ENCODE assay signal across 26 mouse cellular contexts in the genomic region with DNA sequence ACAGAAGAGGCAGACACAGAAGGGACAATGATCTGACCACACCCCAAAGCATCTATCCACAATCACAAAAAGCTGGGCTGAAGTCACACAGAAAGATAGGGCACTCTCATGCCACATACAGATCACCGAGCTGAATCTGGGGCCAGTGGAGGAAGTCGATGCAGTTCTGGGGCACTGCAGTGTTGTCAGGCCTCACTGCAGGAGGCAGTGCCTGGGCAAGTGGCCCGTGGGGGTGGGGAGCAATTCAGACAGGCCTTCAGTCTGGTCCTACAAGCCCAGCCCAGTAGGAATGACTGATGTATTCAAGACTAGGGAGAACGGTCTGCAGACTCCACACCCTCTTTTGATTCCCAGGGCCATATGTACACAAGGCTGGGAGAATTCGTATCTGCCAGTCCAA. TPM values are rescaled to one million over a fixed set of nuclear protein-coding genes. Genes with fewer than 3 reads are reported as not detected.
DNase-seq lines count a peak whose midpoint lies in the region; ATAC-seq lines count a peak whose summit lies in the region.
"Had no signal": no experiment of that assay in that cellular context is flagged by ENCODE, and none has a peak within 500 bp of the region (broad histone marks: within the 10 kb centered on the region; RNA-seq: fewer than 3 reads in every experiment).

No protein-coding gene starts in this region.

- H3K9ac ChIP-seq in neural tube, embryonic 11.5 days (ENCODE audit: low read length) = 0 out of 2 replicates have a peak overlapping the region, but pooled peaks have one; percentile 11
- no peak overlapping the region for H3K9ac ChIP-seq in neural tube, embryonic 15.5 days (replicated peaks)
- H3K9ac ChIP-seq: embryonic facial prominence, embryonic 12.5 days; heart, embryonic 15.5 days; limb, embryonic 12.5 days; liver, embryonic 15.5 days; lung, embryonic 14.5 days; midbrain, embryonic 15.5 days had no signal

- peaks cover 29% of the 10 kb centered on the region for H3K27me3 ChIP-seq in neural tube, embryonic 11.5 days (ENCODE audit: control insufficient read depth, insufficient read depth, low read length)
- H3K27me3 ChIP-seq in neural tube, embryonic 15.5 days (replicated peaks) = peaks cover 4% of the 10 kb centered on the region; the same call in 1 of the 2 replicates

- no peaks in the 10 kb centered on the region for H3K9me3 ChIP-seq in neural tube, embryonic 11.5 days (ENCODE audit: control insufficient read depth, low read length)
- no peaks in the 10 kb centered on the region for H3K9me3 ChIP-seq in neural tube, embryonic 15.5 days (replicated peaks)
- H3K9me3 ChIP-seq: embryonic facial prominence, embryonic 12.5 days; forebrain, embryonic 10.5 days; heart, embryonic 15.5 days; limb, embryonic 12.5 days; liver, embryonic 15.5 days; midbrain, embryonic 15.5 days had no signal

- H3K4me2 ChIP-seq in neural tube, embryonic 11.5 days (ENCODE audit: low read depth) = no peak overlapping the region
- no peak overlapping the region for H3K4me2 ChIP-seq in neural tube, embryonic 15.5 days
- H3K4me2 ChIP-seq: embryonic facial prominence, embryonic 12.5 days; heart, embryonic 15.5 days; limb, embryonic 12.5 days; liver, embryonic 15.5 days; lung, embryonic 14.5 days; midbrain, embryonic 15.5 days had no signal

- no peak overlapping the region for H3K27ac ChIP-seq in neural tube, embryonic 11.5 days (ENCODE audit: low read depth, low read length)
- no peak overlapping the region for H3K27ac ChIP-seq in neural tube, embryonic 15.5 days (replicated peaks)
- H3K27ac ChIP-seq: embryonic facial prominence, embryonic 12.5 days; forebrain, embryonic 10.5 days; gastrocnemius, adult 2 months; heart, embryonic 15.5 days; kidney, postnatal 0 days; limb, embryonic 12.5 days; liver, embryonic 15.5 days; midbrain, embryonic 15.5 days had no signal

- no peaks in the 10 kb centered on the region for H3K36me3 ChIP-seq in neural tube, embryonic 11.5 days (ENCODE audit: control insufficient read depth, insufficient read depth, low read length)
- no peaks in the 10 kb centered on the region for H3K36me3 ChIP-seq in neural tube, embryonic 15.5 days
- H3K36me3 ChIP-seq: embryonic facial prominence, embryonic 12.5 days; forebrain, embryonic 10.5 days; heart, embryonic 15.5 days; limb, embryonic 12.5 days; liver, embryonic 15.5 days; midbrain, embryonic 15.5 days had no signal

- no peak for DNase-seq in neural tube, embryonic 11.5 days (ENCODE audit: low spot score)
- DNase-seq in cerebellum, adult 11-12 months = peak; percentile 86
- peak; percentile 88 for DNase-seq in cerebellum, adult 9-11 months
- DNase-seq in testis, postnatal 10 days (ENCODE audit: low spot score) = no peak
- no peak for DNase-seq in kidney, postnatal 10 days
- DNase-seq: adrenal gland, postnatal 14 days; gastrocnemius, adult 2 months; kidney, adult 8-10 months; layer of hippocampus, adult 9-11 months; lung, embryonic 14.5 days; lung, postnatal 14 days; right cerebral cortex, adult 18-20 months; thymus, postnatal 4 days had no signal

- no peaks in the 10 kb centered on the region; the same call in 1 of the 2 replicates for H3K4me1 ChIP-seq in neural tube, embryonic 11.5 days (ENCODE audit: control insufficient read depth, insufficient read depth, low read length)
- H3K4me1 ChIP-seq in neural tube, embryonic 15.5 days = peaks cover 25% of the 10 kb centered on the region

- WGBS in neural tube, embryonic 11.5 days = 28% methylated on average over 5 of the region's 5 CpGs
- WGBS in neural tube, embryonic 15.5 days = 32% methylated on average over 5 of the region's 5 CpGs

- no peak overlapping the region for H3K4me3 ChIP-seq in neural tube, embryonic 11.5 days (ENCODE audit: low read depth, low read length)
- H3K4me3 ChIP-seq in neural tube, embryonic 15.5 days (replicated peaks) = no peak overlapping the region
- H3K4me3 ChIP-seq: embryonic facial prominence, embryonic 12.5 days; forebrain, embryonic 10.5 days; gastrocnemius, adult 2 months; heart, embryonic 15.5 days; limb, embryonic 12.5 days; liver, embryonic 15.5 days; midbrain, embryonic 15.5 days had no signal

- no peak for ATAC-seq in neural tube, embryonic 11.5 days (ENCODE audit: insufficient read depth, low FRiP score, low TSS enrichment)
- ATAC-seq in neural tube, embryonic 15.5 days (ENCODE audit: low FRiP score) = no peak
- 0 out of 2 replicates have a peak, but pooled peaks have one; percentile 38 for ATAC-seq in common myeloid progenitor, adult 5-6 weeks (replicated peaks; ENCODE audit: low read depth, poor library complexity, severe bottlenecking)
- no peak for ATAC-seq in CD4-positive, CD25-positive, alpha-beta regulatory T cell, adult 4 months
- ATAC-seq: forebrain, embryonic 16.5 days; intestine, embryonic 16.5 days; midbrain, embryonic 15.5 days had no signal

RNA-seq across cellular contexts. Expression of a gene that starts 2.8 kb away (rescaled TPM):
- polyA plus RNA-seq in neural tube, embryonic 11.5 days (2014; fragmentation: Nextera tagmentation; extraction: Ambion mirVana) = 9.6 and 10.7 TPM in 2 replicates
- polyA plus RNA-seq in neural tube, embryonic 15.5 days (2015; fragmentation: Nextera tagmentation; extraction: Ambion mirVana) = 26.5 and 28.7 TPM in 2 replicates
- total RNA-seq in common myeloid progenitor, adult 5-6 weeks (2017) = 1.3 and 2.6 TPM in 2 replicates
- polyA plus RNA-seq in CD4-positive, CD25-positive, alpha-beta regulatory T cell, adult 4 months (2017; shearing (Covaris generic)) = not detected
- total RNA-seq: gastrocnemius, adult 2 months; liver, adult 2 months had no signal
- polyA plus RNA-seq: liver, adult 2 months had no signal

RNA-seq across cellular contexts. Expression of a gene that starts 34.6 kb away (rescaled TPM):
- 8.6 and 10.3 TPM in 2 replicates for polyA plus RNA-seq in neural tube, embryonic 11.5 days (2014; fragmentation: Nextera tagmentation; extraction: Ambion mirVana)
- 4.0 and 6.4 TPM in 2 replicates for polyA plus RNA-seq in neural tube, embryonic 15.5 days (2015; fragmentation: Nextera tagmentation; extraction: Ambion mirVana)
- total RNA-seq in common myeloid progenitor, adult 5-6 weeks (2017) = 48.6 and 59.7 TPM in 2 replicates
- polyA plus RNA-seq in CD4-positive, CD25-positive, alpha-beta regulatory T cell, adult 4 months (2017; shearing (Covaris generic)) = 10 to 100 TPM in 1 of 2 experiments, 1 to 10 TPM in 1; 5.7 to 11.1 TPM

Comparison
In these comparisons a context has a peak if more than half of its experiments do, and no peak if none do; other contexts are left out.
1. DNase-seq: peak in cerebellum, adult 11-12 months (single experiment) and cerebellum, adult 9-11 months (single experiment); none in neural tube, embryonic 11.5 days (single experiment), testis, postnatal 10 days (single experiment) and kidney, postnatal 10 days (single experiment).
2. RNA of a gene that starts 2.8 kb away (polyA plus RNA-seq): 26.5 to 28.7 TPM in neural tube, embryonic 15.5 days and 9.6 to 10.7 TPM in neural tube, embryonic 11.5 days; not detected in CD4-positive, CD25-positive, alpha-beta regulatory T cell, adult 4 months; every median in the first group is over 10 times any median in the second.